Mouse (Mus musculus): ENCODE results near the gene Zfp213.

Gene Zfp213

DNA sequence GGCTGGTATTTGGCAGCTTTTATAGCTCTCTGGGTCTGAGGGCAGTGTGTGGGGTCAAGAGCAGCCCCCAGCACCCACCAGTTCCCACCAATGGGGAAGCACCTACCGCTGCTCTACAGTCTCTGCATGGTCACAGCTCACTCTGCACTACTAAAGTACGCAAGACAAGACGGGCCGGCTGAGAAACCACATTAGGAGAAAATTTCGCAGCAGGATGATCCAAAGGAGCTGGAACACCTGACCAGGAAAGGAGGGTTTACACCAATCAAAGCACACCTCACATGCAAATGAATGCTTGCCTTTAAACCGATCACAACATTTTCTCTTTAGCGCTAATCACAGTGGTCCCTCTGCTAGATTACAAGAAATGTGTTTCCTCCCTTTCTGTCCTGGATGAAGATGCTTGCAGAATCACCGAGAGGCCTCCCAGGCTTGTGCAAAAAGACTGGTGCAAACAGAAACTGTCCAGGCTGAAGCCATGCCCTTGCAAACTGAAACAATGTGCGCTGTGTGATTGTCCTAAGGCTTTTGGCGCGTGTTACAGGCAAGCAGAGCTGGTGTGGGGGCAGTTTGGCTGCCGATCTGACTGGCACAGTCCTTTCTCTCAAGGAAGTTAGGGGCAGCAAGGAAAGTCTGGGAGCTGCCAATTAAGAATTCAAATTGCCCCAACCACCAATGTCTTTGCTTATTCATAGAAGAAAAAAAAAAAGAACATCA, 21.9 kb downstream of the Zfp213 start:
- TF ChIP-seq GATA4 (IDR thresholded peaks at IDR 0.05; ENCODE audit: insufficient replicate concordance, low read length): no peak

DNA sequence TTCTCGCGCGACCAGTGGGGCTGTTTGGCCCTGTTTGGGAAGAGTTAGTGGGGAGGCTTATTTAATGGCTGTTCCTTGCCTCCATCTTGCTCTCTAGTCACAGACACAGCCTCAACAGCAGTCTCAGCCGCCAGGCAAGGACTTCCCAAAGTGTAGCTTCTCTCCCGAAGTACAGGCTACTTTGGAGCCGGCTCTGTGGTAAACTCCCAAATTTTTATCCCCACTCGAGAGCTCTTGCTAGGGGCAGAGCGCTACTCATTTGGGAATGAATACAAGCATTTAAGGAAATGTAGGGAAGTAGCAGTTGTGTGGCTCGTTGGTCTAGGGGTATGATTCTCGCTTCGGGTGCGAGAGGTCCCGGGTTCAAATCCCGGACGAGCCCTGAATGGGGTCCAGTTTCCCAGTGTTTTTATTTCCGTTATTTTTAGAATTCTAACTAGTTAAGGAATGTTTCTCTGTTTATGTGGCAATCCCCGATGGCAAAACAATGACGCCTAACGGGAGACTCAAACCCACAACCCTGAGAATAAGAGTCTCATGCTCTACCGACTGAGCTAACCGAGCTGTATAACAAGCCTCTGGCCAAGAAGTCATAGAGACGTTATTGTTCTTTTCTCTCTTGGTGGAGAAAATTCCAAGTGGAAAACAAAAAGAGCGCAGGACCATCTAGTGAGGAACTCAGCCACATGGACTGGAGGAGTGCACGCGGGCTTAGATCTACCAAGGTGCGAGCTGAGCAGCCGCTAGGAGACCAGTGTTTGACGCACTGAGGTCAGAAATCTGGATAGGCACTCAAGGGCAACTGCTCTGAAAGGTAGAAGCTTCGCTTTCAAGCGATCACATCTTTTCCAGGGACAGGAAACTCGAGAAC, 23.2 kb downstream of the Zfp213 start:
- no peak for TF ChIP-seq GATA4 (IDR thresholded peaks at IDR 0.05; ENCODE audit: insufficient replicate concordance, low read length)

DNA sequence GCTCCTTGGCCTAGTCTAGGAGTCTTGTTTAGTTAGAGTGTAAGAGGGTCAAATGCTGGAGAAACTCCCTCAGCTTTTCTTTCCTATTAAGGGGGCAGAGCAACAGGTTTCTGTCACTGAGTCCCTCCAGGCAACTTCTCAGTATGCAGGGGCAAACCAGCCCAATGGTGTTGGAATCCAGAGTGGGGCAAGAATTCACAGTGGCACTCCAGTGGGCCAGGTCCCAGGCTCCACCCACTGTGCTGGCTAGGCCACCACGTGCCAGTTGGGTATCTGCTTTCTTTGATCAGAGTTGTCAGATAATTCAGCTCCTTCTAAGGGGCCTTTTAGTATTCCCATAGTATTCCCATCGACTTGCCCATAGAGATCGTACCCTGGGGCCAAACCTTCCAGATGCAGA, 23.9 kb downstream of the Zfp213 start:
- no peak for TF ChIP-seq GATA4 (IDR thresholded peaks at IDR 0.05; ENCODE audit: insufficient replicate concordance, low read length)

DNA sequence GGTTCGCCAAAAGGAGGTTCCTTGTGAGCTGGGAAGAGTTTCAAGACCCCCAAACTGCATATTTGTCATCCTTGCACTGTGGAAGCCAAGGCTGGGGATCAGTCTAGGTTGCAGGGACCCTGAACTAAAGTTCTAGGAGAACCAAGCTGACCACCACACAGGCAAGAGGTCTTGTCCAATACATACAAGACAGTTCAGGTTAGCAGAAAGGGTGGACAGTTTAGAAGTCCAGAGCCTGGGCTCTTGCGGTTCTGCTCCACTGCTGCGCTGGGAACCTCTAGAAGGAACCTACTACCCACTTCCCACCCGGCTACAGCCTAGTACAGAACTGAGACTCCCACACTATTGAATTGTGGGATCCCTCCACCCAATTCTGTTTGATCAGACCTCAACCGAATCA, 24.4 kb downstream of the Zfp213 start:
- TF ChIP-seq GATA4 (IDR thresholded peaks at IDR 0.05; ENCODE audit: insufficient replicate concordance, low read length): no peak

DNA sequence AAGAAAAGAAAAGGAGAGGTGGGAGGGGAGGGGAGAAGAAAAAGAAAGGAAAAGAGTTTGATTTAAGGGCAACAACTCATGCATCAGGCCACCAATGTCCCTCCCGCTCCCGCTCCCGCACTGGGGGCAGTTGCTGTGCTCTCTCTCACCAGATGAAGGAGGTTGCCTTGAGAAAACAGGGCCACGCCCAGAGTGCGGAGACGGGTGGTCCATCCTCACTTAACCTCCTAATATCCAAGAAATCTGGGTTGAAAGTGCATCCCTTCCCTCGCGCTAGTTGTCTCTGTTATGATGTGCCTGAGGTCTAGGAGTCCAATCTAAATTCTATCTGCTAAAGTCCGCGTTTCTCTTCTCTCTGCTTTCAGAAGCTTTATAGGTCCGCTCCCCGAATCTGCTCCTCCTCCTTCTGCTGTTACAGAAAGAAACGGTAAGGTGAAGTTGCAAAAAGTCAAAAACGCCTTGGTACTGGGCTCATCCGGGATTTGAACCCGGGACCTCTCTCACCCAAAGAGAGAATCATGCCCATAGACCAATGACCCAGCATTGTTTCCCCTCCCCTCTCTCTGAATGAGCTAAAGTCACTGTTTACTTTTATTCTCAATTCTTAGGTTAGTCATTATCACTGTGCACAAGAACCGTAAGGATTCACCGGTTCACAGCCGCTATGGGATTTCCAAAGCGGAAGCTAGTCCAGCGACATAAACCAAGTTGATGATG, 25.6 kb downstream of the Zfp213 start:
- TF ChIP-seq GATA4 (IDR thresholded peaks at IDR 0.05; ENCODE audit: insufficient replicate concordance, low read length): no peak

DNA sequence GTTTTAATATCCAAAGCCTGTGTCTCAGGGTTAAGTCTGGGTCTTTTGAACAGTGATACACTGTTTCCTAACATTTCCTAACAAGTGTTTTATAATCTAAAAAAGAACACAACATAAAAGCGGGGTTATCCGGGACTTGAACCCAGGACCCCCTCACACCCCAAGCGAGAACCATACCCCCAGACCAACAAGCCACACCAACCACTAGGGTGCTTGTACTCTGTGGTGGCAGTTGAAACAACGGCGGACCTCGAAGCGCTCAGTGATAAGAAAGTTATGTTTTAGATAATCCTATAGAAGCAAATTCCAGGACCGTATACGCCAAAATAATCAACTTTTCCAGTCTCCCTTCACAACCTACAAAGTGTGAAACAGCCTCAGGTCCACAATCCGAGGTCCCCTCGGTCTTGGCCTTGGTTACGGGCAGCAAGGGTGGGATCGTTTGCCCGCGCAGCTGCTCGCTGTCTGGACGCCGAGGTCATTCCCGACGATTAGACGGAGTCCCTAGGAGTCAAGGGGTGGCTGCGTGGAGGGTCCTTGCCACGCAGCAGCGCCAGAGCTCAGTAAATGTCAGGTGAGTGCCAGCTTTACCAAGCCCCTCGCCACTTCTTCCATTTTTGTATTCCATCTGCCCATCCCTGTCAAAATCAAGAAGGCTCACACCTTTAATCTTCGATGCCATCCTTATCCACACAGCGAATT, 26.3 kb downstream of the Zfp213 start:
- TF ChIP-seq GATA4 (IDR thresholded peaks at IDR 0.05; ENCODE audit: insufficient replicate concordance, low read length): no peak

DNA sequence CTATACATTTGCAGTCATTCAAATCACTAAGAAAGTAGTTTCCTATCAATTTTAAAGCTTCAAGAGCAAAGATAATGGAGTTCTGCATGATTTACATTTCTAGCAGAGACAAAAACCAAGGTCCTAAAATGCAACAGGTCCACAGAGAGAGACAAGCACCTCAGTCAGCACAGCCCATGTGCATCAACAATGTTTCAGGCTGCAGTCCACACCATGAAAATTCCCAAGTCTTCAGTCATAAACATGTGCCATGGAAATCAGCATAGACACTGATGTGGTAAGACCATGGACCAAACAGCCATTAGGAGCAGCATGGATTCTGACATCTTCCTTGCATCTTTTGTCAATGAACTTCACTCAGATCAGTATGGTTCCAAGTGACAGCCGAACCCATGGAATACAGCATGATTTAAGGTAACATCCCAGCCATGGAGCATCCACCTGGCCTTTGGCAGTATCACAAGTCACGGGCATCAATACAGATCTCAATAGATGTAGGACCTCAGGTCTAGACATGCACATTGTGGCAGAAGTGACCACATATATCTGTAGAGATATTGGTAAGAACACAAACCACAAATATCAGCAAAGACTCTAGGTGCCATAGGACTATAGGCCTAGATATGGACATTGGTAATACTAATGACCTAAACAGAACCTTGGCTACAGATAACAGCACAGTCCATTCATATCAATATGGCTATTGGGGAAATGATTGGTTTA, 45.2 kb downstream of the Zfp213 start:
- no peak for TF ChIP-seq GATA4 (IDR thresholded peaks at IDR 0.05; ENCODE audit: insufficient replicate concordance, low read length)
